Mouse (Mus musculus): ENCODE data around the gene Dnmt3a. TPM values are rescaled to one million over a fixed set of nuclear protein-coding genes. Genes with fewer than 3 reads are reported as not detected.

Dnmt3a gene
- polyA plus RNA-seq, 1 experiment from 2014 or later: 114 TPM

GRCm38 (mm10) chr12:3839662-3840061 is 33.9 kb downstream of the Dnmt3a start:
- WGBS: 100% methylated on average over 1 of the region's 1 CpGs
- ATAC-seq (ENCODE audit: insufficient number of reproducible peaks, low FRiP score, low TSS enrichment, low read depth): no peak
- no peaks in the 10 kb centered on the region for H3K27me3 ChIP-seq
- no peak overlapping the region for H3K9ac ChIP-seq
- H3K4me1 ChIP-seq: peaks cover 49% of the 10 kb centered on the region
- H3K4me3 ChIP-seq (replicated peaks): no peak overlapping the region
- no peak overlapping the region for H3K4me2 ChIP-seq (replicated peaks)
- H3K36me3 ChIP-seq: peaks cover 62% of the 10 kb centered on the region
- no peak overlapping the region for H3K27ac ChIP-seq (replicated peaks)
- H3K9me3 ChIP-seq (replicated peaks): no peaks in the 10 kb centered on the region

GRCm38 (mm10) chr12:3841121-3841520 is 35.3 kb downstream of the Dnmt3a start:
- Histone ChIP-seq H3K4me3 (replicated peaks) (no peak overlapping the region), H3K36me3 (peaks cover 63% of the 10 kb centered on the region), H3K4me1 (peaks cover 48% of the 10 kb centered on the region), H3K9ac (no peak overlapping the region), H3K4me2 (replicated peaks) (no peak overlapping the region), H3K27me3 (no peaks in the 10 kb centered on the region), H3K27ac (replicated peaks) (0 out of 2 replicates have a peak overlapping the region, but pooled peaks have one; percentile 44), H3K9me3 (replicated peaks) (no peaks in the 10 kb centered on the region)
- 48% methylated on average over 4 of the region's 4 CpGs for WGBS
- no peak for ATAC-seq (ENCODE audit: insufficient number of reproducible peaks, low FRiP score, low TSS enrichment, low read depth)

- ATAC-seq (ENCODE audit: insufficient number of reproducible peaks, low FRiP score, low TSS enrichment, low read depth): peak; percentile 7; the same call in 1 of the 2 replicates
- no peak overlapping the region for H3K4me3 ChIP-seq (replicated peaks)
- H3K4me1 ChIP-seq: peaks cover 40% of the 10 kb centered on the region
- H3K27me3 ChIP-seq: no peaks in the 10 kb centered on the region
- peak overlapping the region; percentile 59 for H3K27ac ChIP-seq (replicated peaks)
- no peaks in the 10 kb centered on the region for H3K9me3 ChIP-seq (replicated peaks)
- 17% methylated on average over 6 of the region's 6 CpGs for WGBS
- H3K36me3 ChIP-seq: peaks cover 46% of the 10 kb centered on the region
- H3K4me2 ChIP-seq (replicated peaks): no peak overlapping the region
- H3K9ac ChIP-seq: no peak overlapping the region
These were observed 37.0 kb downstream of the Dnmt3a start for GRCm38 (mm10) chr12:3842843-3843242.

GRCm38 (mm10) chr12:3843371-3843861 is 37.6 kb downstream of the Dnmt3a start:
- H3K4me2 ChIP-seq (replicated peaks): no peak overlapping the region
- H3K27ac ChIP-seq (replicated peaks): peak overlapping the region; percentile 59
- peaks cover 44% of the 10 kb centered on the region for H3K36me3 ChIP-seq
- ATAC-seq (ENCODE audit: insufficient number of reproducible peaks, low FRiP score, low TSS enrichment, low read depth): peak; percentile 76
- peaks cover 38% of the 10 kb centered on the region for H3K4me1 ChIP-seq
- H3K27me3 ChIP-seq: no peaks in the 10 kb centered on the region
- no peak overlapping the region for H3K9ac ChIP-seq
- no peak overlapping the region for H3K4me3 ChIP-seq (replicated peaks)
- H3K9me3 ChIP-seq (replicated peaks): no peaks in the 10 kb centered on the region
- whole genome bisulfite sequencing: 6% methylated on average over 7 of the region's 7 CpGs

- Histone ChIP-seq H3K9ac (no peak overlapping the region), H3K36me3 (peaks cover 42% of the 10 kb centered on the region)
- peak; percentile 15; the same call in 1 of the 2 replicates for ATAC-seq (ENCODE audit: insufficient number of reproducible peaks, low FRiP score, low TSS enrichment, low read depth)
These were observed 38.1 kb downstream of the Dnmt3a start for GRCm38 (mm10) chr12:3843918-3844317.

GRCm38 (mm10) chr12:3844335-3844734 is 38.5 kb downstream of the Dnmt3a start:
- no peak overlapping the region for H3K4me2 ChIP-seq (replicated peaks)
- no peak for ATAC-seq (ENCODE audit: insufficient number of reproducible peaks, low FRiP score, low TSS enrichment, low read depth)
- H3K9ac ChIP-seq: no peak overlapping the region
- WGBS: 63% methylated on average over 5 of the region's 5 CpGs
- H3K27me3 ChIP-seq: no peaks in the 10 kb centered on the region
- no peak overlapping the region for H3K4me3 ChIP-seq (replicated peaks)
- peak overlapping the region; percentile 59 for H3K27ac ChIP-seq (replicated peaks)
- peaks cover 45% of the 10 kb centered on the region for H3K36me3 ChIP-seq
- no peaks in the 10 kb centered on the region for H3K9me3 ChIP-seq (replicated peaks)
- H3K4me1 ChIP-seq: peaks cover 38% of the 10 kb centered on the region

More at GRCm38 (mm10) chr12:3843918-3844317, 38.1 kb downstream of the Dnmt3a start:
- 9% methylated on average over 7 of the region's 7 CpGs for WGBS
- peaks cover 38% of the 10 kb centered on the region for H3K4me1 ChIP-seq
- H3K27me3 ChIP-seq: no peaks in the 10 kb centered on the region
- H3K4me3 ChIP-seq (replicated peaks): no peak overlapping the region
- no peak overlapping the region for H3K4me2 ChIP-seq (replicated peaks)
- no peaks in the 10 kb centered on the region for H3K9me3 ChIP-seq (replicated peaks)
- H3K27ac ChIP-seq (replicated peaks): peak overlapping the region; percentile 59

- H3K9ac ChIP-seq: no peak overlapping the region
- peaks cover 56% of the 10 kb centered on the region for H3K36me3 ChIP-seq
These were observed 43.7 kb downstream of the Dnmt3a start for GRCm38 (mm10) chr12:3849481-3849880.

GRCm38 (mm10) chr12:3850165-3850564 is 44.4 kb downstream of the Dnmt3a start:
- no peak overlapping the region for H3K4me3 ChIP-seq (replicated peaks)
- WGBS: 35% methylated on average over 5 of the region's 5 CpGs
- peaks cover 51% of the 10 kb centered on the region for H3K36me3 ChIP-seq
- no peak for ATAC-seq (ENCODE audit: insufficient number of reproducible peaks, low FRiP score, low TSS enrichment, low read depth)
- no peaks in the 10 kb centered on the region for H3K27me3 ChIP-seq
- H3K9ac ChIP-seq: no peak overlapping the region
- no peak overlapping the region for H3K4me2 ChIP-seq (replicated peaks)
- no peaks in the 10 kb centered on the region for H3K9me3 ChIP-seq (replicated peaks)
- peaks cover 11% of the 10 kb centered on the region; the same call in 1 of the 2 replicates for H3K4me1 ChIP-seq
- no peak overlapping the region for H3K27ac ChIP-seq (replicated peaks)

More at GRCm38 (mm10) chr12:3849481-3849880, 43.7 kb downstream of the Dnmt3a start:
- 89% methylated on average over 13 of the region's 13 CpGs for WGBS
- Histone ChIP-seq H3K4me2 (replicated peaks) (no peak overlapping the region), H3K27ac (replicated peaks) (no peak overlapping the region), H3K9me3 (replicated peaks) (no peaks in the 10 kb centered on the region), H3K27me3 (no peaks in the 10 kb centered on the region), H3K4me3 (replicated peaks) (no peak overlapping the region), H3K4me1 (peaks cover 6% of the 10 kb centered on the region; the same call in 1 of the 2 replicates)
- no peak for ATAC-seq (ENCODE audit: insufficient number of reproducible peaks, low FRiP score, low TSS enrichment, low read depth)

GRCm38 (mm10) chr12:3850731-3851130 is 44.9 kb downstream of the Dnmt3a start:
- no peak overlapping the region for H3K4me3 ChIP-seq (replicated peaks)
- 37% methylated on average over 6 of the region's 6 CpGs for WGBS
- no peaks in the 10 kb centered on the region for H3K27me3 ChIP-seq
- no peak overlapping the region for H3K27ac ChIP-seq (replicated peaks)
- ATAC-seq (ENCODE audit: insufficient number of reproducible peaks, low FRiP score, low TSS enrichment, low read depth): no peak
- H3K9me3 ChIP-seq (replicated peaks): no peaks in the 10 kb centered on the region
- H3K4me1 ChIP-seq: peaks cover 12% of the 10 kb centered on the region
- no peak overlapping the region for H3K4me2 ChIP-seq (replicated peaks)
- H3K36me3 ChIP-seq: peaks cover 46% of the 10 kb centered on the region
- H3K9ac ChIP-seq: no peak overlapping the region

GRCm38 (mm10) chr12:3851179-3851578 is 45.4 kb downstream of the Dnmt3a start:
- Histone ChIP-seq H3K9ac (no peak overlapping the region), H3K9me3 (replicated peaks) (no peaks in the 10 kb centered on the region), H3K27ac (replicated peaks) (no peak overlapping the region), H3K4me1 (peaks cover 15% of the 10 kb centered on the region), H3K36me3 (peaks cover 45% of the 10 kb centered on the region), H3K4me3 (replicated peaks) (no peak overlapping the region), H3K27me3 (no peaks in the 10 kb centered on the region), H3K4me2 (replicated peaks) (no peak overlapping the region)
- WGBS: 58% methylated on average over 4 of the region's 4 CpGs
- no peak for ATAC-seq (ENCODE audit: insufficient number of reproducible peaks, low FRiP score, low TSS enrichment, low read depth)

- ATAC-seq (ENCODE audit: insufficient number of reproducible peaks, low FRiP score, low TSS enrichment, low read depth): no peak
- Histone ChIP-seq H3K36me3 (peaks cover 52% of the 10 kb centered on the region), H3K4me2 (replicated peaks) (no peak overlapping the region), H3K9ac (no peak overlapping the region), H3K4me3 (replicated peaks) (no peak overlapping the region), H3K27ac (replicated peaks) (no peak overlapping the region), H3K9me3 (replicated peaks) (no peaks in the 10 kb centered on the region), H3K27me3 (no peaks in the 10 kb centered on the region), H3K4me1 (peaks cover 21% of the 10 kb centered on the region)
- 58% methylated on average over 5 of the region's 5 CpGs for whole genome bisulfite sequencing
These were observed 46.7 kb downstream of the Dnmt3a start for GRCm38 (mm10) chr12:3852521-3852920.

- Histone ChIP-seq H3K36me3 (peaks cover 48% of the 10 kb centered on the region), H3K27me3 (no peaks in the 10 kb centered on the region), H3K4me2 (replicated peaks) (no peak overlapping the region), H3K9ac (no peak overlapping the region), H3K4me3 (replicated peaks) (no peak overlapping the region), H3K27ac (replicated peaks) (0 out of 2 replicates have a peak overlapping the region, but pooled peaks have one; percentile 12), H3K4me1 (peaks cover 21% of the 10 kb centered on the region), H3K9me3 (replicated peaks) (no peaks in the 10 kb centered on the region)
- no peak for ATAC-seq (ENCODE audit: insufficient number of reproducible peaks, low FRiP score, low TSS enrichment, low read depth)
- WGBS: 72% methylated on average over 4 of the region's 4 CpGs
These were observed 48.6 kb downstream of the Dnmt3a start for GRCm38 (mm10) chr12:3854419-3854818.
